Mouse (Mus musculus) thymus, adult 2 months (tissue): Measurements from ENCODE around the gene Fyb.

Experiments
- CTCF ChIP-seq: fragments of 200-500 bp; IDR thresholded peaks from 2 replicates; pipeline ENCODE4 v1.5.1; 2012; ENCODE audit warnings: mild to moderate bottlenecking, control low read depth, low read length, moderate library complexity, borderline replicate concordance; ENCODE audit not compliant: control insufficient read depth, poor library complexity, insufficient read depth; ENCODE audit errors: extremely low read depth
- POLR2A ChIP-seq: fragments of 200-500 bp; IDR thresholded peaks from 2 replicates; pipeline ENCODE4 v1.6.1; 2012; ENCODE audit warnings: mild to moderate bottlenecking, low read length, control low read depth, moderate library complexity; ENCODE audit not compliant: control insufficient read depth, poor library complexity, insufficient read depth; ENCODE audit errors: extremely low read depth

- no peak for TF ChIP-seq CTCF
- no peak for TF ChIP-seq POLR2A
Measured at GRCm38 (mm10) chr15:6498396-6499070, 24.1 kb upstream of the Fyb start.
